Mouse (Mus musculus): ENCODE measurements around the gene Gm815.

The Gm815 gene

GRCm38 (mm10) chr19:26885616-26886015, at the start of gene Gm815:
Gm815 (plus strand) TSS chr19:26885881.
- DNase-seq (ENCODE audit: low read depth, low spot score): no peak

DNA sequence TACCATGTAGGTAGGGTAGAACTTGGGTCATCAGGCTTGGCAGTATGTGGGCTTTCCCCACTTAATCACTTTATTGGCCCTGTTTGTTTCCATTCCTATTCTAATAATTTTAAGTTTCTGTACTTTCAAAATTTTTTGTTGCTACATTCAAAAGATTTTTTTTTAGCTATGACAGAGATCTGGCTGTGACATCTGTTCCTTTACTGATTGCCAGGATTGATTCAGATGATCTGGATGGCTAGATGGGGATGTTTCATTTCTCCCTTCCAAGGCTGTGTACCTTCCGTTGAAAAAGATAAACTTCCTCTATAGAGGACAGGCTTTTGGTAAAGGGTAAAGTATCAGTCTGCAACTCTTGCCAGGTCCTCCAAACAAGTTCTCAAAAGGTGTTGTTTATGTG, 48.1 kb upstream of the Gm815 start:
- no peak for DNase-seq (ENCODE audit: low read depth, low spot score)

GRCm38 (mm10) chr19:26843896-26844295, 41.8 kb upstream of the Gm815 start:
- DNase-seq (ENCODE audit: low read depth, low spot score): no peak

- no peak for DNase-seq (ENCODE audit: low read depth, low spot score)
Observed at GRCm38 (mm10) chr19:26844813-26845212, 40.9 kb upstream of the Gm815 start.

GRCm38 (mm10) chr19:26845276-26846016, 40.2 kb upstream of the Gm815 start:
- DNase-seq (ENCODE audit: low read depth, low spot score): peak; percentile 93

- no peak for DNase-seq (ENCODE audit: low read depth, low spot score)
Observed at GRCm38 (mm10) chr19:26846017-26846285, 39.7 kb upstream of the Gm815 start.

- no peak for DNase-seq (ENCODE audit: low read depth, low spot score)
Observed at GRCm38 (mm10) chr19:26851017-26851782, 34.5 kb upstream of the Gm815 start.

- DNase-seq (ENCODE audit: low read depth, low spot score): no peak
Observed at GRCm38 (mm10) chr19:26852325-26852900, 33.3 kb upstream of the Gm815 start.

DNA sequence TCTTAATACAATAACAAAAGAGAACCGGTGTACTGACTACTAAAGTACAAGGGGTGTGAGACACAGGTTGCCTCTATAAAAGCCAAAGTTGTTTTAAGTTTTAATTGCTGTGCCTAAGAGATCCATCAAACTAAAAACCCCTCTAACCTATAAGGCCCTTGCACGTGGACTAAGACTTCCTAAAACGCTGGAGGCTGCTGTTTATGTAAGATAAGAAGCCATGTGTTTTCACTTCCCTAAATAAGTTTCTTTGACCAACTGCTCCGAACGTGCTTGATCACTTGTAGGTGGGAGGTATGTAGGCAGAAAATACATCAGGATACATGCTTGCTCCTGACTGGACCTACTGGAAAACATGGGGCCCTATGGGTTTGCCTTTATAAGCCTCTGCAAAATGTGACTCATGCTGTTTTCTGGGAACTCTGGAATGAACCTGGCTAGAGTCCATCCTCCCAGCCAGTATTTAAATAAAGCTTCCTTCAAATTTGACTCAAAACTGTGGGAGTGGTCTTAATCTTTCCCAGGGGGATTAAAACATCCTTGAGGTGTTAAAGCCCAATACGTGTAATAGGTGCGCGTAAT, 31.9 kb upstream of the Gm815 start:
- DNase-seq (ENCODE audit: low read depth, low spot score): peak; percentile 40

- no peak for DNase-seq (ENCODE audit: low read depth, low spot score)
Observed at GRCm38 (mm10) chr19:26854661-26855060, 31.0 kb upstream of the Gm815 start.

GRCm38 (mm10) chr19:26855152-26855551, 30.5 kb upstream of the Gm815 start:
- DNase-seq (ENCODE audit: low read depth, low spot score): no peak

- DNase-seq (ENCODE audit: low read depth, low spot score): no peak
Observed at GRCm38 (mm10) chr19:26858427-26859194, 27.1 kb upstream of the Gm815 start.

- no peak for DNase-seq (ENCODE audit: low read depth, low spot score)
Observed at GRCm38 (mm10) chr19:26859195-26859570, 26.5 kb upstream of the Gm815 start.

GRCm38 (mm10) chr19:26863662-26864061, 22.0 kb upstream of the Gm815 start:
- DNase-seq (ENCODE audit: low read depth, low spot score): no peak

DNA sequence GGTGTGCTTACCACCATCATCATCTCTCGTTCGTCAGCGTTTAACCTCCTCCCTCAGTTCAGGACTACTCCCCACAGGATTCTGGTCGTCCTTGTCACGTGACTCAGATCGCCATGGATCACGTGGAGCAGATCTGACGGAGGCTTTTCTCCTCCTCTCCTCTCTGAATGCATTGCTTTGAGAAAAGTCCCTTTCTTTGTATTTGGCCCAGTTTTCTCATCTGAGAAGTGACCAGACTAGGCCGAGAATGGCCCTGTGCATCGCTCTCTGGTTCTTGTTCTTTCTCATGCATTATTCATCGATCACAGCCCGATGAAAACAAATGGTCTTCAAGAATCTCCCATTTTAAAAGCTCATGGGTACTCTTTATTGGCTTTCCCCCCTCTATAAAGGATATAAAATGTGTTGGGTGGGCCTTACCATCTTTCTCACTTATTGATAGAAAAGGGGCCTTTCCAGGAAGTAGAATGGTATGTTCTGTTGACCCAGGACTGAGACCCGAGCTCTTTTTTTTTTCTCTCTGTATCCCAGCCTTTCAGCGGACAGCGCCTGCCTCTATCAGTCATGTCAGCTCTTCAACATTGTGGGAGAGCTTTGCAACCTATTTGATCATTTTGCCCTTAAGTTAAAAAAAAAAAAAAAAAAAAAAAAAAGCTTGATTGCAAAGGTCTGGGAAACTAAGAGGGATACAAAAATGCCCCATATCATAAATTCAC, 20.5 kb upstream of the Gm815 start:
- no peak for DNase-seq (ENCODE audit: low read depth, low spot score)

DNA sequence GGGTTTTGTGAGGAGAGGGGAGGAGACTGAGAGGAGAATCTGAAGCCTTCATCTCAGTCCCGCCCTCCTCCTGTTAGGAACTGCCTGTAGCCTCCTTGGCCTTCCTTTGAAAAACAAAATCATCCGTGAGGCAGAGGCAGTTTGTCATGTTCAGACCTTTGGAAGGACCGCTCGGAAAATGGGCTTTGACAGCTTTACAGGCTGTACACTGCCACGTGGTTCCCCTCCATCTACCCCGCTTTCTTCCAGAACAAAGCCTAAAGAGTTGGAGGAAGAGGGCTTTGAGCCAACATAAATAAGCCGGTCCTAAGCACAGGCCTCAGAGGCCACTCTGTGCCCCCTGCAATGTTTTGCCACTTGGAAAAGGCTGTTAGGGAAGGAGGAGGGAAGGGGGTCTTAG, 19.9 kb upstream of the Gm815 start:
- no peak for DNase-seq (ENCODE audit: low read depth, low spot score)

GRCm38 (mm10) chr19:26869591-26869990, 16.1 kb upstream of the Gm815 start:
- no peak for DNase-seq (ENCODE audit: low read depth, low spot score)

- DNase-seq (ENCODE audit: low read depth, low spot score): no peak
Observed at GRCm38 (mm10) chr19:26870280-26870679, 15.4 kb upstream of the Gm815 start.

DNA sequence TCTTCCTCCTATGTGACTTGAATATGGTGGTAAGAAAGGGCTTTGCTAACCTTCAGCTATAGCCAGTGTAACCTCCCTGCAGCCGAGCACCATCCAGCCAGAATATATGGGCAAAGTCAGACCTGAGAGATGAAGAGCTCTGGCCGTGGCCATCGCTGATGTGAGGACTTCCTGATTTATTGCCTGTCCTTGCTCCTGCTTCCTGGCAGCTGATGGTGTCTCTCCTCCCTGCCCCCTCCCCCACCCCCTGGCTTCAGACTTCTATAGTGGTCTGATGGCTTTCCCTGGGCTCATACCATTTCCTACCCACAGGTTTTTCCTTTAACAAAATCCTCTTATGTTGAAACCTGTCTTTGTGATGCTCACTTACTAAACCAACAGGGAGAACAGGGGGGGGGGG, 14.6 kb upstream of the Gm815 start:
- no peak for DNase-seq (ENCODE audit: low read depth, low spot score)

GRCm38 (mm10) chr19:26872886-26873285, 12.8 kb upstream of the Gm815 start:
- DNase-seq (ENCODE audit: low read depth, low spot score): no peak

DNA sequence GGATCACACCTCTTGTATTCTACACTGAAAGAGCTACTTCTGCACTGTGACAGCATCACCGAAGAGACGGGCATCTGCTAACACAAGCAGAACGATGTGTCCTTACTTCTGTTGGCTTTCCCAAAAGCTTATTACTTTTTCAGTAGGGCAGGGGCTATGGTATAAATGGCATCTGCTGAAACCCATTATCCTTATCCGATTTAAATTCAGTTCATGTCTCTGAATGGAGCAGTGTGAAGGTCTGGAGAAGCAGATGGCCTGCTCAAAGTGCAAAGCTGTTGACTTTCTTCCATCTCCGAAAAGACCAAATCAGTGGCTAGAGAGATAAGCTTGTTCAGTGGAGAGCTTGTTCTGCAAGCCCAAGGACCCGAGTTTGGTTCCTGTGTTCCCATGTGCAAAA, 10.1 kb upstream of the Gm815 start:
- DNase-seq (ENCODE audit: low read depth, low spot score): no peak

Measured in A20 (cell line).